Mouse (Mus musculus) heart, embryonic 15.5 days (tissue): Measurements from ENCODE around the gene Kdm5b. TPM values are rescaled to one million over a fixed set of nuclear protein-coding genes. Genes with fewer than 3 reads are reported as not detected.

Experiments
- ATAC-seq: fragments of 200-750 bp; cut with Nextera tagmentation; replicated peaks from 2 replicates; pipeline ENCODE4 v1.8.0; 2017; ENCODE audit warnings: low read depth, moderate TSS enrichment; ENCODE audit not compliant: insufficient number of reproducible peaks, insufficient read depth, low FRiP score
- H3K27ac ChIP-seq: fragments of 300-500 bp; sonication (generic); 2 replicates; pipeline ENCODE4 v1.5.1; 2015; ENCODE audit warnings: mild to moderate bottlenecking, inconsistent platforms
- H3K27me3 ChIP-seq: fragments of 300-500 bp; sonication (generic); 2 replicates; pipeline ENCODE4 v1.6.1; 2015; ENCODE audit warnings: inconsistent platforms
- H3K36me3 ChIP-seq: fragments of 300-500 bp; sonication (generic); 2 replicates; pipeline ENCODE4 v1.6.1; 2015; ENCODE audit warnings: mild to moderate bottlenecking, inconsistent platforms
- H3K4me1 ChIP-seq: fragments of 300-500 bp; sonication (generic); replicated peaks from 2 replicates; pipeline ENCODE4 v1.6.1; 2015; ENCODE audit warnings: inconsistent platforms
- H3K4me2 ChIP-seq: fragments of 300-500 bp; sonication (generic); 2 replicates; pipeline ENCODE4 v1.6.1; 2015; ENCODE audit warnings: inconsistent platforms, mild to moderate bottlenecking, moderate library complexity
- H3K4me3 ChIP-seq: fragments of 300-500 bp; sonication (generic); 2 replicates; pipeline ENCODE4 v1.5.1; 2015; ENCODE audit warnings: mild to moderate bottlenecking, inconsistent platforms
- H3K9ac ChIP-seq: fragments of 300-500 bp; sonication (generic); 2 replicates; pipeline ENCODE4 v1.6.1; 2015; ENCODE audit warnings: mild to moderate bottlenecking, inconsistent platforms
- H3K9me3 ChIP-seq: fragments of 300-500 bp; sonication (generic); replicated peaks from 2 replicates; pipeline ENCODE4 v1.6.1; 2016; ENCODE audit warnings: inconsistent platforms
- WGBS: fragments of 180-500 bp; shearing (Covaris S2); methylation state at CpG from one replicate; pipeline ENCODE4 v1.1.7; 2015; ENCODE audit warnings: mixed read lengths; 5-methylcytosine and 5-hydroxymethylcytosine counted together
- polyA plus RNA-seq: library from polyadenylated mRNA; unstranded; fragments of >200 nt; fragmentation: Nextera tagmentation; extraction: Ambion mirVana; gene quantifications from 2 replicates; pipeline ENCODE4 v1.2.1, GENCODE M21; 2015

Kdm5b gene
- polyA plus RNA-seq, 1 experiment from 2014 or later = 25.9 TPM

- no peak overlapping the region for H3K9ac ChIP-seq
- H3K4me3 ChIP-seq = 0 out of 2 replicates have a peak overlapping the region, but pooled peaks have one; percentile 57
- no peaks in the 10 kb centered on the region for H3K9me3 ChIP-seq
- WGBS = 36% methylated on average over 7 of the region's 7 CpGs
- H3K36me3 ChIP-seq = no peaks in the 10 kb centered on the region
- peaks cover 29% of the 10 kb centered on the region for H3K4me1 ChIP-seq
- no peak for ATAC-seq
- no peak overlapping the region for H3K27ac ChIP-seq
- 0 out of 2 replicates have a peak overlapping the region, but pooled peaks have one; percentile 95 for H3K4me2 ChIP-seq
- H3K27me3 ChIP-seq = peaks cover 93% of the 10 kb centered on the region
Measured at GRCm38 (mm10) chr1:134647591-134647990, 87.6 kb downstream of the Kdm5b start.

- Histone ChIP-seq H3K27ac (no peak overlapping the region), H3K36me3 (no peaks in the 10 kb centered on the region), H3K27me3 (peaks cover 76% of the 10 kb centered on the region), H3K4me1 (peaks cover 23% of the 10 kb centered on the region), H3K4me2 (no peak overlapping the region), H3K4me3 (no peak overlapping the region), H3K9ac (no peak overlapping the region), H3K9me3 (no peaks in the 10 kb centered on the region)
- WGBS = 78% methylated on average over 5 of the region's 5 CpGs
- ATAC-seq = no peak
Measured at GRCm38 (mm10) chr1:134650816-134651215, 90.8 kb downstream of the Kdm5b start.

- H3K4me1 ChIP-seq = peaks cover 18% of the 10 kb centered on the region
- WGBS = 50% methylated on average over 13 of the region's 13 CpGs
- peaks cover 71% of the 10 kb centered on the region for H3K27me3 ChIP-seq
- no peak for ATAC-seq
- no peak overlapping the region for H3K4me2 ChIP-seq
- H3K27ac ChIP-seq = no peak overlapping the region
- H3K36me3 ChIP-seq = no peaks in the 10 kb centered on the region
- H3K9ac ChIP-seq = no peak overlapping the region
- H3K9me3 ChIP-seq = no peaks in the 10 kb centered on the region
- no peak overlapping the region for H3K4me3 ChIP-seq
Measured at GRCm38 (mm10) chr1:134651268-134651850, 91.4 kb downstream of the Kdm5b start.

- WGBS = 29% methylated on average over 4 of the region's 4 CpGs
- no peak for ATAC-seq
- Histone ChIP-seq H3K9me3 (no peaks in the 10 kb centered on the region), H3K4me2 (no peak overlapping the region), H3K27ac (no peak overlapping the region), H3K36me3 (no peaks in the 10 kb centered on the region), H3K4me3 (no peak overlapping the region), H3K4me1 (peaks cover 12% of the 10 kb centered on the region), H3K9ac (no peak overlapping the region), H3K27me3 (peaks cover 71% of the 10 kb centered on the region)
Measured at GRCm38 (mm10) chr1:134651851-134652398, 92.0 kb downstream of the Kdm5b start.

- no peak overlapping the region for H3K4me2 ChIP-seq
- no peak for ATAC-seq
- no peak overlapping the region for H3K9ac ChIP-seq
- no peaks in the 10 kb centered on the region for H3K9me3 ChIP-seq
- H3K4me3 ChIP-seq = no peak overlapping the region
- H3K4me1 ChIP-seq = peaks cover 10% of the 10 kb centered on the region
- H3K36me3 ChIP-seq = no peaks in the 10 kb centered on the region
- 27% methylated on average over 10 of the region's 10 CpGs for WGBS
- no peak overlapping the region for H3K27ac ChIP-seq
- H3K27me3 ChIP-seq = peaks cover 54% of the 10 kb centered on the region
Measured at GRCm38 (mm10) chr1:134653603-134654257, 93.8 kb downstream of the Kdm5b start.

GRCm38 (mm10) chr1:134658841-134659240, 98.9 kb downstream of the Kdm5b start:
- Histone ChIP-seq H3K27me3 (peaks cover 13% of the 10 kb centered on the region), H3K36me3 (no peaks in the 10 kb centered on the region), H3K27ac (no peak overlapping the region), H3K9me3 (no peaks in the 10 kb centered on the region), H3K4me2 (no peak overlapping the region), H3K9ac (no peak overlapping the region), H3K4me1 (peaks cover 4% of the 10 kb centered on the region), H3K4me3 (no peak overlapping the region)
- 23% methylated on average over 7 of the region's 7 CpGs for WGBS
- ATAC-seq = no peak

- Histone ChIP-seq H3K4me1 (peaks cover 4% of the 10 kb centered on the region), H3K4me3 (no peak overlapping the region), H3K9ac (no peak overlapping the region), H3K27me3 (peaks cover 7% of the 10 kb centered on the region; the same call in 1 of the 2 replicates), H3K36me3 (no peaks in the 10 kb centered on the region), H3K27ac (no peak overlapping the region), H3K9me3 (no peaks in the 10 kb centered on the region), H3K4me2 (no peak overlapping the region)
- no peak for ATAC-seq
- 50% methylated on average over 7 of the region's 7 CpGs for WGBS
Measured at GRCm38 (mm10) chr1:134660163-134660562, 100.2 kb downstream of the Kdm5b start.

GRCm38 (mm10) chr1:134671234-134672070, 111.5 kb downstream of the Kdm5b start:
- no peak overlapping the region for H3K4me3 ChIP-seq

GRCm38 (mm10) chr1:134674312-134674711, 114.3 kb downstream of the Kdm5b start:
- H3K27me3 ChIP-seq = peaks cover 16% of the 10 kb centered on the region; the same call in 1 of the 2 replicates
- no peak for ATAC-seq
- WGBS = 15% methylated on average over 1 of the region's 1 CpGs
- no peak overlapping the region for H3K9ac ChIP-seq
- H3K36me3 ChIP-seq = no peaks in the 10 kb centered on the region
- no peak overlapping the region for H3K4me3 ChIP-seq
- no peak overlapping the region for H3K27ac ChIP-seq
- no peak overlapping the region for H3K4me2 ChIP-seq
- H3K9me3 ChIP-seq = no peaks in the 10 kb centered on the region
- no peaks in the 10 kb centered on the region; the same call in 1 of the 2 replicates for H3K4me1 ChIP-seq

More at GRCm38 (mm10) chr1:134671234-134672070, 111.5 kb downstream of the Kdm5b start:
- no peak overlapping the region for H3K27ac ChIP-seq
- no peaks in the 10 kb centered on the region; the same call in 1 of the 2 replicates for H3K4me1 ChIP-seq
- ATAC-seq = no peak
- H3K4me2 ChIP-seq = no peak overlapping the region
- 66% methylated on average over 10 of the region's 10 CpGs for WGBS
- H3K36me3 ChIP-seq = no peaks in the 10 kb centered on the region
- H3K9ac ChIP-seq = no peak overlapping the region
- peaks cover 16% of the 10 kb centered on the region; the same call in 1 of the 2 replicates for H3K27me3 ChIP-seq
- H3K9me3 ChIP-seq = no peaks in the 10 kb centered on the region

GRCm38 (mm10) chr1:134679445-134679844, 119.5 kb downstream of the Kdm5b start:
- no peaks in the 10 kb centered on the region for H3K9me3 ChIP-seq
- no peak for ATAC-seq
- WGBS = 58% methylated on average over 4 of the region's 4 CpGs
- H3K4me2 ChIP-seq = no peak overlapping the region
- no peaks in the 10 kb centered on the region for H3K36me3 ChIP-seq
- no peak overlapping the region for H3K27ac ChIP-seq
- H3K9ac ChIP-seq = no peak overlapping the region
- H3K4me3 ChIP-seq = no peak overlapping the region
- peaks cover 18% of the 10 kb centered on the region; the same call in 1 of the 2 replicates for H3K27me3 ChIP-seq
- no peaks in the 10 kb centered on the region for H3K4me1 ChIP-seq

- Histone ChIP-seq H3K36me3 (no peaks in the 10 kb centered on the region), H3K27me3 (peaks cover 13% of the 10 kb centered on the region; the same call in 1 of the 2 replicates), H3K4me1 (no peaks in the 10 kb centered on the region), H3K4me2 (no peak overlapping the region), H3K9me3 (no peaks in the 10 kb centered on the region), H3K4me3 (no peak overlapping the region), H3K9ac (no peak overlapping the region), H3K27ac (no peak overlapping the region)
- no peak for ATAC-seq
- WGBS = 18% methylated on average over 6 of the region's 6 CpGs
Measured at GRCm38 (mm10) chr1:134680617-134681016, 120.6 kb downstream of the Kdm5b start.
